Mouse (Mus musculus): Measurements from ENCODE around the gene Src. TPM values are rescaled to one million over a fixed set of nuclear protein-coding genes. Genes with fewer than 3 reads are reported as not detected.
"Not testable (repeated sequence)": the region's sequence is repeated elsewhere in the genome, so short reads cannot be mapped to it uniquely, and the experiment has no call there.

Gene Src
- polyA plus RNA-seq, 1 experiment from 2014 or later, result 23.9 TPM

GRCm38 (mm10) chr2:157384836-157385235 lies 33.4 kb upstream of the Src start:
- Histone ChIP-seq H3K9ac (ENCODE audit: low read depth, low read length) (no peak overlapping the region), H3K4me1 (replicated peaks; ENCODE audit: control insufficient read depth, insufficient read depth, low read length) (no peaks in the 10 kb centered on the region), H3K27me3 (replicated peaks; ENCODE audit: control insufficient read depth, insufficient read depth, low read length) (no peaks in the 10 kb centered on the region), H3K4me2 (replicated peaks; ENCODE audit: low read depth) (no peak overlapping the region), H3K27ac (ENCODE audit: low read depth, low read length) (no peak overlapping the region), H3K36me3 (ENCODE audit: control insufficient read depth, insufficient read depth) (peaks cover 43% of the 10 kb centered on the region), H3K4me3 (ENCODE audit: low read depth, low read length) (no peak overlapping the region), H3K9me3 (ENCODE audit: control insufficient read depth) (no peaks in the 10 kb centered on the region)
- WGBS, result 90% methylated on average over 4 of the region's 4 CpGs
- no peak for TF ChIP-seq CTCF (IDR thresholded peaks at IDR 0.05; ENCODE audit: low read depth)
- no peak for ATAC-seq

GRCm38 (mm10) chr2:157388901-157389590 lies 29.2 kb upstream of the Src start:
- not testable (repeated sequence) for H3K9ac ChIP-seq (ENCODE audit: low read depth, low read length); H3K4me2 ChIP-seq (replicated peaks; ENCODE audit: low read depth); ATAC-seq; H3K27me3 ChIP-seq (replicated peaks; ENCODE audit: control insufficient read depth, insufficient read depth, low read length); H3K4me1 ChIP-seq (replicated peaks; ENCODE audit: control insufficient read depth, insufficient read depth, low read length); H3K27ac ChIP-seq (ENCODE audit: low read depth, low read length); H3K9me3 ChIP-seq (ENCODE audit: control insufficient read depth); H3K4me3 ChIP-seq (ENCODE audit: low read depth, low read length)
- H3K36me3 ChIP-seq (ENCODE audit: control insufficient read depth, insufficient read depth), result peaks cover 18% of the 10 kb centered on the region; the same call in 1 of the 2 replicates
- WGBS, result 93% methylated on average over 14 of the region's 14 CpGs

- H3K27me3 ChIP-seq (replicated peaks; ENCODE audit: control insufficient read depth, insufficient read depth, low read length), result no peaks in the 10 kb centered on the region
- H3K4me3 ChIP-seq (ENCODE audit: low read depth, low read length), result no peak overlapping the region
- no peak for TF ChIP-seq CTCF (IDR thresholded peaks at IDR 0.05; ENCODE audit: low read depth)
- ATAC-seq, result no peak
- WGBS, result 83% methylated on average over 7 of the region's 7 CpGs
- peaks cover 18% of the 10 kb centered on the region; the same call in 1 of the 2 replicates for H3K36me3 ChIP-seq (ENCODE audit: control insufficient read depth, insufficient read depth)
- H3K27ac ChIP-seq (ENCODE audit: low read depth, low read length), result no peak overlapping the region
- H3K4me1 ChIP-seq (replicated peaks; ENCODE audit: control insufficient read depth, insufficient read depth, low read length), result no peaks in the 10 kb centered on the region
- no peak overlapping the region for H3K9ac ChIP-seq (ENCODE audit: low read depth, low read length)
- H3K4me2 ChIP-seq (replicated peaks; ENCODE audit: low read depth), result no peak overlapping the region
- H3K9me3 ChIP-seq (ENCODE audit: control insufficient read depth), result no peaks in the 10 kb centered on the region
These were observed 28.7 kb upstream of the Src start for GRCm38 (mm10) chr2:157389591-157389921.

GRCm38 (mm10) chr2:157392331-157392730 lies 25.9 kb upstream of the Src start:
- Histone ChIP-seq H3K4me3 (ENCODE audit: low read depth, low read length) (no peak overlapping the region), H3K27me3 (replicated peaks; ENCODE audit: control insufficient read depth, insufficient read depth, low read length) (no peaks in the 10 kb centered on the region), H3K4me2 (replicated peaks; ENCODE audit: low read depth) (no peak overlapping the region), H3K36me3 (ENCODE audit: control insufficient read depth, insufficient read depth) (peaks cover 29% of the 10 kb centered on the region), H3K9ac (ENCODE audit: low read depth, low read length) (no peak overlapping the region), H3K27ac (ENCODE audit: low read depth, low read length) (no peak overlapping the region), H3K4me1 (replicated peaks; ENCODE audit: control insufficient read depth, insufficient read depth, low read length) (no peaks in the 10 kb centered on the region), H3K9me3 (ENCODE audit: control insufficient read depth) (no peaks in the 10 kb centered on the region)
- TF ChIP-seq CTCF (IDR thresholded peaks at IDR 0.05; ENCODE audit: low read depth), result no peak
- ATAC-seq, result no peak
- 87% methylated on average over 2 of the region's 2 CpGs for whole genome bisulfite sequencing

GRCm38 (mm10) chr2:157393549-157393948 lies 24.7 kb upstream of the Src start:
- no peaks in the 10 kb centered on the region for H3K4me1 ChIP-seq (replicated peaks; ENCODE audit: control insufficient read depth, insufficient read depth, low read length)
- no peak overlapping the region for H3K9ac ChIP-seq (ENCODE audit: low read depth, low read length)
- no peak for ATAC-seq
- 98% methylated on average over 4 of the region's 4 CpGs for WGBS
- no peak overlapping the region for H3K4me3 ChIP-seq (ENCODE audit: low read depth, low read length)
- H3K27me3 ChIP-seq (replicated peaks; ENCODE audit: control insufficient read depth, insufficient read depth, low read length), result no peaks in the 10 kb centered on the region
- peaks cover 27% of the 10 kb centered on the region for H3K36me3 ChIP-seq (ENCODE audit: control insufficient read depth, insufficient read depth)
- no peak for TF ChIP-seq CTCF (IDR thresholded peaks at IDR 0.05; ENCODE audit: low read depth)
- H3K4me2 ChIP-seq (replicated peaks; ENCODE audit: low read depth), result no peak overlapping the region
- H3K27ac ChIP-seq (ENCODE audit: low read depth, low read length), result no peak overlapping the region
- no peaks in the 10 kb centered on the region for H3K9me3 ChIP-seq (ENCODE audit: control insufficient read depth)

- Histone ChIP-seq H3K4me3 (ENCODE audit: low read depth, low read length) (no peak overlapping the region), H3K27me3 (replicated peaks; ENCODE audit: control insufficient read depth, insufficient read depth, low read length) (no peaks in the 10 kb centered on the region), H3K9ac (ENCODE audit: low read depth, low read length) (no peak overlapping the region), H3K27ac (ENCODE audit: low read depth, low read length) (0 out of 2 replicates have a peak overlapping the region, but pooled peaks have one; percentile 15), H3K4me1 (replicated peaks; ENCODE audit: control insufficient read depth, insufficient read depth, low read length) (no peaks in the 10 kb centered on the region), H3K36me3 (ENCODE audit: control insufficient read depth, insufficient read depth) (peaks cover 29% of the 10 kb centered on the region), H3K9me3 (ENCODE audit: control insufficient read depth) (no peaks in the 10 kb centered on the region), H3K4me2 (replicated peaks; ENCODE audit: low read depth) (no peak overlapping the region)
- no peak for TF ChIP-seq CTCF (IDR thresholded peaks at IDR 0.05; ENCODE audit: low read depth)
- peak; percentile 67 for ATAC-seq
- 35% methylated on average over 6 of the region's 6 CpGs for WGBS
These were observed 23.4 kb upstream of the Src start for GRCm38 (mm10) chr2:157394868-157395267.

Data from intestine, postnatal 0 days (tissue).